Mouse (Mus musculus): ENCODE data around the gene Pirt. TPM values are rescaled to one million over a fixed set of nuclear protein-coding genes. Genes with fewer than 3 reads are reported as not detected.

The Pirt gene
- total RNA-seq, 1 experiment: 0.76 TPM

DNA sequence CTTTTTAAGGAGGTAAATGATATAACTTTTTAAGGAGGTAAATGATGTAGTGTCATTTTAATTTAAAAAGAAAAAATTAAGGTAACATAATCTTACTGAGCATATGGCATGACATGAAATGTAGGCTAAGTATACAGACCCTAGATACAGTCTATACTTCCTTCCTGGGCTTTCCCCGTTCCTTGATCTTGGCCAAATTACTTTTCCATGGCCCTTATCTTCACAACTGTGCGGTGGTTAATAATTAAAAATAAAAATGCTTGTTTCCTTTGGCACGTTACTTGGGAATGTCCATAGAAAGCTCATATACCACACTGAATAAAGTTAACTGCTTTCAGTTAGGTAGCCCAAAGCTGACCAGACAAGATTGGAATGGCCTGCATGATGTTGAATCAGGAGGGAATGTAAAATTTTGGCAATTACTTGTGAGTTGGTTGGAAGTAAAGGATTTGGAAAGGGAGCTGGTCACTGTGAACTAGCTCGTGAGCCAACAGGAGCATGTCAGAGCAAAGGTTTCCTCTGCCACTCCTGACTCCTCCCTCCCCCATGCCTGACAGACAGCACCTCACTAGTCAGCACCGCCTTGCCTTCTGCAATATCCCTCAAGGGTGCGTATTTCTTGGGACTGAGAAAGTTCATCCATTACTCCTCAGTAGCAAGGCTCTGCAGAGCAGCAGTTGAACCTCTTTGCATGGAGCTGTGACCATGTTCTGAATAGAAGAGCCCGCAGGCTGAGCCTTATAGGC lies 22.8 kb downstream of the Pirt start:
- no peak overlapping the region for H3K27ac ChIP-seq (ENCODE audit: insufficient read depth, low read depth, low read length, poor library complexity, severe bottlenecking)
- no peaks in the 10 kb centered on the region for H3K9me3 ChIP-seq (ENCODE audit: control insufficient read depth, insufficient read depth, low read depth, low read length)
- H3K36me3 ChIP-seq (ENCODE audit: control insufficient read depth, insufficient read depth, low read length, poor library complexity, severe bottlenecking): no peaks in the 10 kb centered on the region; the same call in 1 of the 2 replicates
- in situ Hi-C loops (cut with MboI; ENCODE audit: low sequenced_read_pairs in 2 of 2, unreplicated experiment in 2 of 2): no loop called here
- TF ChIP-seq HCFC1 (IDR thresholded peaks at IDR 0.05; ENCODE audit: borderline replicate concordance, insufficient read depth, low read length) (no peak), CHD2 (IDR thresholded peaks at IDR 0.05; ENCODE audit: low read depth, low read length) (no peak), MAFK (IDR thresholded peaks at IDR 0.05; ENCODE audit: insufficient read depth, low read depth, low read length) (no peak), ZC3H11A (IDR thresholded peaks at IDR 0.05; ENCODE audit: borderline replicate concordance, low read depth, low read length) (no peak), ZNF384 (IDR thresholded peaks at IDR 0.05; ENCODE audit: low read depth, low read length) (no peak)
- H3K4me3 ChIP-seq (ENCODE audit: insufficient read depth in 1 of 2, low read depth in 1 of 2, low read length in 2 of 2, poor library complexity in 1 of 2, severe bottlenecking in 1 of 2): no peak overlapping the region
- DNase-seq (ENCODE audit: low read depth, low spot score): no peak
- peaks cover 14% of the 10 kb centered on the region in 2 experiments for H3K4me1 ChIP-seq (ENCODE audit: control insufficient read depth in 2 of 2, insufficient read depth in 2 of 2, low read length in 2 of 2, poor library complexity in 1 of 2)
- H3K9ac ChIP-seq (ENCODE audit: insufficient read depth, low read depth, low read length, poor library complexity, severe bottlenecking): no peak overlapping the region

DNA sequence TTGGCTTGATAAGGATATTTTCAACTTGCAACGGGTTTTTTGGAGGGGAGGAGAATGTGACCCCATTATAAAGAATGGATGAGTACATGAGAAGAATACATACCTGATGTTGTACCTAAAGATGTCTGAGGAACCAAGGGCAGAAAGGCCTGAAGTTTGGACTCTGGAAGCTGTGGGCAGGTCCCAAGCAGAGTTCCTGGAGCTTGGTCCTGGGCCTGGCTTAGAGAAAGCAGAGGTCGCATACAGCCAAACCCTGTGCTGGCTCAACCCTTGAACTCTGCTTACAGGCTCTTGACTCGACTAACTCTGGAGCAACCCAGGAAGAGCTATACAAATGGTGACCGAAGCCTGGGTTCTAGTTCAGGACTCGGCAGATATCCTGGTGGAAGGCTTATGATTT lies 30.2 kb downstream of the Pirt start:
- Histone ChIP-seq H3K9me3 (ENCODE audit: control insufficient read depth, insufficient read depth, low read depth, low read length) (peaks cover 7% of the 10 kb centered on the region; the same call in 1 of the 2 replicates), H3K4me1 (ENCODE audit: control insufficient read depth in 2 of 2, insufficient read depth in 2 of 2, low read length in 2 of 2, poor library complexity in 1 of 2) (no peaks in the 10 kb centered on the region), H3K36me3 (ENCODE audit: control insufficient read depth, insufficient read depth, low read length, poor library complexity, severe bottlenecking) (no peaks in the 10 kb centered on the region; the same call in 1 of the 2 replicates), H3K4me3 (ENCODE audit: insufficient read depth in 1 of 2, low read depth in 1 of 2, low read length in 2 of 2, poor library complexity in 1 of 2, severe bottlenecking in 1 of 2) (no peak overlapping the region), H3K9ac (ENCODE audit: insufficient read depth, low read depth, low read length, poor library complexity, severe bottlenecking) (no peak overlapping the region), H3K27ac (ENCODE audit: insufficient read depth, low read depth, low read length, poor library complexity, severe bottlenecking) (no peak overlapping the region)
- no peak for DNase-seq (ENCODE audit: low read depth, low spot score)
- in situ Hi-C loops (cut with MboI; ENCODE audit: low sequenced_read_pairs in 2 of 2, unreplicated experiment in 2 of 2): no loop called here
- no peak for TF ChIP-seq CHD2 (IDR thresholded peaks at IDR 0.05; ENCODE audit: low read depth, low read length)
- TF ChIP-seq MAFK (IDR thresholded peaks at IDR 0.05; ENCODE audit: insufficient read depth, low read depth, low read length): no peak
- no peak for TF ChIP-seq ZNF384 (IDR thresholded peaks at IDR 0.05; ENCODE audit: low read depth, low read length)
- no peak for TF ChIP-seq HCFC1 (IDR thresholded peaks at IDR 0.05; ENCODE audit: borderline replicate concordance, insufficient read depth, low read length)
- no peak for TF ChIP-seq ZC3H11A (IDR thresholded peaks at IDR 0.05; ENCODE audit: borderline replicate concordance, low read depth, low read length)

DNA sequence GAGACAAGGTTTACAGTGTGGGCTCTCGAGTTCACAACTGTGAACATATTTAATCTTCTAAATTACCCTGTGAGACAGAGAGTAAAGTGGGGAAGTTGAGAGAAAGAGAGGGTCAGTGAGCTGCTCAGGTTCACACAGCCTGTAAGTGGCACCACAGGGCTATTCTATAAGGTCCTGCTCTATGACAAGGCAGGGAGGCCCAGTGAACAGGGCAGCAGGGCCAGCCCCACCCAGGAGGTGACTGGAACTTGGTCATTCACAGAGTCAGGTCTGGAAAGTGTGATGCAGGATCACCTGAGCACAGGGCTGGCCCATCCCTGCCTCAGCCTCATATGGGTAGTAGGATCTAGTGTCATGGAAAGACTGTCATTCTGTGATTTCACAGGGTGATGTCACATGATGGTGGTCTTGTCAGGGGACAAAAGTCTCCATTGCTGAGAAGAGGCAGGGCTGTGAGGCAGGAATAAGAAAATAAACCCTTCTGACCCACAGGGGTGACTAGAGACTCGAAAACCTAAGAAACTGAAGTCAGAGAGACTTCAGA lies 33.5 kb downstream of the Pirt start:
- peaks cover 9% of the 10 kb centered on the region; the same call in 1 of the 2 replicates for H3K9me3 ChIP-seq (ENCODE audit: control insufficient read depth, insufficient read depth, low read depth, low read length)
- in situ Hi-C loops (cut with MboI; ENCODE audit: low sequenced_read_pairs in 2 of 2, unreplicated experiment in 2 of 2): no loop called here
- H3K9ac ChIP-seq (ENCODE audit: insufficient read depth, low read depth, low read length, poor library complexity, severe bottlenecking): no peak overlapping the region
- no peak overlapping the region for H3K27ac ChIP-seq (ENCODE audit: insufficient read depth, low read depth, low read length, poor library complexity, severe bottlenecking)
- no peak for DNase-seq (ENCODE audit: low read depth, low spot score)
- no peak overlapping the region for H3K4me3 ChIP-seq (ENCODE audit: insufficient read depth in 1 of 2, low read depth in 1 of 2, low read length in 2 of 2, poor library complexity in 1 of 2, severe bottlenecking in 1 of 2)
- no peaks in the 10 kb centered on the region; the same call in 1 of the 2 replicates for H3K36me3 ChIP-seq (ENCODE audit: control insufficient read depth, insufficient read depth, low read length, poor library complexity, severe bottlenecking)
- H3K4me1 ChIP-seq (ENCODE audit: control insufficient read depth in 2 of 2, insufficient read depth in 2 of 2, low read length in 2 of 2, poor library complexity in 1 of 2): no peaks in the 10 kb centered on the region
- TF ChIP-seq MAFK (IDR thresholded peaks at IDR 0.05; ENCODE audit: insufficient read depth, low read depth, low read length): no peak
- TF ChIP-seq CHD2 (IDR thresholded peaks at IDR 0.05; ENCODE audit: low read depth, low read length): no peak
- TF ChIP-seq HCFC1 (IDR thresholded peaks at IDR 0.05; ENCODE audit: borderline replicate concordance, insufficient read depth, low read length): no peak
- no peak for TF ChIP-seq ZNF384 (IDR thresholded peaks at IDR 0.05; ENCODE audit: low read depth, low read length)
- no peak for TF ChIP-seq ZC3H11A (IDR thresholded peaks at IDR 0.05; ENCODE audit: borderline replicate concordance, low read depth, low read length)

DNA sequence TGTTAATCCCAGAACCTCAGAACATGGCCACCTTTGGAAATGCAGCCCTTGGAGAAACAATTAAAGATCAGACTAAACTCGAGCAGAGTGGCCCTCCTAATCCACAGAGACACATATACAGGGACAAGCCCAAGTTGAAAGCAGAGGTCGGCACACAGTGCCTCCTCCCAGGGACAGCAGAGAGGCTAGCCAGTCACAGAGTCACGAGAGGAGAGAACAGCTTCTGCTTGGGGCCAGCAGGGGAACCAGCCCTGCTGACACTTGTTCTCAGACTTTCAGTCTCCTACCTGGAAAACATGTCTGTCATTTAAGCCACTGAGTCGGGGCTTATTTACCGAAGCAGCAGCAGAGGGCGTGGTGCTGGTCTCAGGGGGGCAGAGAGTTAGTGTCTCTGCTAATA lies 34.7 kb downstream of the Pirt start:
- Histone ChIP-seq H3K27ac (ENCODE audit: insufficient read depth, low read depth, low read length, poor library complexity, severe bottlenecking) (no peak overlapping the region; the same call in 1 of the 2 replicates), H3K9ac (ENCODE audit: insufficient read depth, low read depth, low read length, poor library complexity, severe bottlenecking) (no peak overlapping the region), H3K4me1 (ENCODE audit: control insufficient read depth in 2 of 2, insufficient read depth in 2 of 2, low read length in 2 of 2, poor library complexity in 1 of 2) (no peaks in the 10 kb centered on the region), H3K9me3 (ENCODE audit: control insufficient read depth, insufficient read depth, low read depth, low read length) (peaks cover 9% of the 10 kb centered on the region; the same call in 1 of the 2 replicates), H3K36me3 (ENCODE audit: control insufficient read depth, insufficient read depth, low read length, poor library complexity, severe bottlenecking) (no peaks in the 10 kb centered on the region; the same call in 1 of the 2 replicates), H3K4me3 (ENCODE audit: insufficient read depth in 1 of 2, low read depth in 1 of 2, low read length in 2 of 2, poor library complexity in 1 of 2, severe bottlenecking in 1 of 2) (no peak overlapping the region)
- no peak for TF ChIP-seq ZNF384 (IDR thresholded peaks at IDR 0.05; ENCODE audit: low read depth, low read length)
- no peak for TF ChIP-seq HCFC1 (IDR thresholded peaks at IDR 0.05; ENCODE audit: borderline replicate concordance, insufficient read depth, low read length)
- no peak for TF ChIP-seq MAFK (IDR thresholded peaks at IDR 0.05; ENCODE audit: insufficient read depth, low read depth, low read length)
- TF ChIP-seq ZC3H11A (IDR thresholded peaks at IDR 0.05; ENCODE audit: borderline replicate concordance, low read depth, low read length): no peak
- TF ChIP-seq CHD2 (IDR thresholded peaks at IDR 0.05; ENCODE audit: low read depth, low read length): no peak
- in situ Hi-C loops (cut with MboI; ENCODE audit: low sequenced_read_pairs in 2 of 2, unreplicated experiment in 2 of 2): no loop called here
- no peak for DNase-seq (ENCODE audit: low read depth, low spot score)
